Mouse (Mus musculus): ENCODE results near the gene Gm29427. TPM values are rescaled to one million over a fixed set of nuclear protein-coding genes. Genes with fewer than 3 reads are reported as not detected.
A peak's percentile ranks its signal among the peaks of the same experiment; 100 is the strongest.

The Gm29427 gene
- polyA plus RNA-seq (2015; fragmentation: Nextera tagmentation; extraction: Ambion mirVana): 0.07 TPM in 1 of 2 replicates, not detected in the other

- peak; percentile 99 for DNase-seq (ENCODE audit: low spot score)
- Histone ChIP-seq H3K4me1 (replicated peaks; ENCODE audit: control insufficient read depth, insufficient read depth) (no peaks in the 10 kb centered on the region; the same call in 1 of the 2 replicates), H3K27me3 (ENCODE audit: control insufficient read depth, insufficient read depth, low read length) (no peaks in the 10 kb centered on the region), H3K36me3 (ENCODE audit: control insufficient read depth, insufficient read depth, low read length) (no peaks in the 10 kb centered on the region), H3K4me3 (ENCODE audit: low read depth, low read length) (peak within 1 kb of the TSS; percentile 99), H3K9me3 (ENCODE audit: control insufficient read depth, low read length) (no peaks in the 10 kb centered on the region), H3K9ac (ENCODE audit: low read length) (peak within 1 kb of the TSS; percentile 98), H3K4me2 (replicated peaks; ENCODE audit: low read depth) (peak within 1 kb of the TSS; percentile 99), H3K27ac (replicated peaks) (peak within 1 kb of the TSS; percentile 92)
- peak; percentile 98 for ATAC-seq (ENCODE audit: low FRiP score, low TSS enrichment)
- under 1% methylated on average over 36 of the region's 38 CpGs for WGBS
- TF ChIP-seq EP300 (optimal IDR thresholded peaks at IDR 0.05) (peak; percentile 99), CTCF (IDR thresholded peaks at IDR 0.05; ENCODE audit: low read depth) (peak; percentile 12; the same call in 1 of the 2 replicates)
Measured at GRCm38 (mm10) chr1:130715561-130716217, at the start of gene Gm29427. TSS of gene Gm29427 (minus strand) at chr1:130715799.

- ATAC-seq (ENCODE audit: low FRiP score, low TSS enrichment) (peak; percentile 96), DNase-seq (ENCODE audit: low spot score) (peak; percentile 91)
- WGBS: 51% methylated on average over 12 of the region's 12 CpGs
- Histone ChIP-seq H3K9me3 (ENCODE audit: control insufficient read depth, low read length) (no peaks in the 10 kb centered on the region), H3K27me3 (ENCODE audit: control insufficient read depth, insufficient read depth, low read length) (no peaks in the 10 kb centered on the region), H3K4me1 (replicated peaks; ENCODE audit: control insufficient read depth, insufficient read depth) (no peaks in the 10 kb centered on the region; the same call in 1 of the 2 replicates), H3K4me3 (ENCODE audit: low read depth, low read length) (no peak overlapping the region), H3K9ac (ENCODE audit: low read length) (0 out of 2 replicates have a peak overlapping the region, but pooled peaks have one; percentile 0), H3K27ac (replicated peaks) (peak overlapping the region; percentile 79), H3K36me3 (ENCODE audit: control insufficient read depth, insufficient read depth, low read length) (no peaks in the 10 kb centered on the region), H3K4me2 (replicated peaks; ENCODE audit: low read depth) (no peak overlapping the region)
- no peak for TF ChIP-seq CTCF (IDR thresholded peaks at IDR 0.05; ENCODE audit: low read depth)
- peak; percentile 68 for TF ChIP-seq EP300 (optimal IDR thresholded peaks at IDR 0.05)
Measured at GRCm38 (mm10) chr1:130764027-130764461, 48.4 kb upstream of the Gm29427 start.

- Histone ChIP-seq H3K9me3 (ENCODE audit: control insufficient read depth, low read length) (no peaks in the 10 kb centered on the region), H3K36me3 (ENCODE audit: control insufficient read depth, insufficient read depth, low read length) (no peaks in the 10 kb centered on the region), H3K27ac (replicated peaks) (peak overlapping the region; percentile 20; the same call in 1 of the 2 replicates), H3K4me1 (replicated peaks; ENCODE audit: control insufficient read depth, insufficient read depth) (no peaks in the 10 kb centered on the region; the same call in 1 of the 2 replicates), H3K9ac (ENCODE audit: low read length) (no peak overlapping the region), H3K4me2 (replicated peaks; ENCODE audit: low read depth) (no peak overlapping the region), H3K4me3 (ENCODE audit: low read depth, low read length) (no peak overlapping the region), H3K27me3 (ENCODE audit: control insufficient read depth, insufficient read depth, low read length) (no peaks in the 10 kb centered on the region)
- 65% methylated on average over 3 of the region's 3 CpGs for WGBS
- ATAC-seq (ENCODE audit: low FRiP score, low TSS enrichment) (no peak), DNase-seq (ENCODE audit: low spot score) (no peak)
- TF ChIP-seq EP300 (optimal IDR thresholded peaks at IDR 0.05): no peak
- TF ChIP-seq CTCF (IDR thresholded peaks at IDR 0.05; ENCODE audit: low read depth): no peak
Measured at GRCm38 (mm10) chr1:130762045-130762760, 46.6 kb upstream of the Gm29427 start.

GRCm38 (mm10) chr1:130761597-130761996 lies 46.0 kb upstream of the Gm29427 start:
- Histone ChIP-seq H3K27me3 (ENCODE audit: control insufficient read depth, insufficient read depth, low read length) (no peaks in the 10 kb centered on the region), H3K27ac (replicated peaks) (peak overlapping the region; percentile 67), H3K4me3 (ENCODE audit: low read depth, low read length) (no peak overlapping the region), H3K36me3 (ENCODE audit: control insufficient read depth, insufficient read depth, low read length) (no peaks in the 10 kb centered on the region), H3K9ac (ENCODE audit: low read length) (no peak overlapping the region), H3K4me2 (replicated peaks; ENCODE audit: low read depth) (no peak overlapping the region), H3K4me1 (replicated peaks; ENCODE audit: control insufficient read depth, insufficient read depth) (no peaks in the 10 kb centered on the region; the same call in 1 of the 2 replicates), H3K9me3 (ENCODE audit: control insufficient read depth, low read length) (no peaks in the 10 kb centered on the region)
- TF ChIP-seq EP300 (optimal IDR thresholded peaks at IDR 0.05) (no peak), CTCF (IDR thresholded peaks at IDR 0.05; ENCODE audit: low read depth) (no peak)
- no peak for DNase-seq (ENCODE audit: low spot score)
- WGBS: 39% methylated on average over 1 of the region's 1 CpGs
- peak; percentile 46 for ATAC-seq (ENCODE audit: low FRiP score, low TSS enrichment)

- no peak for TF ChIP-seq EP300 (optimal IDR thresholded peaks at IDR 0.05)
- no peak for TF ChIP-seq CTCF (IDR thresholded peaks at IDR 0.05; ENCODE audit: low read depth)
- H3K9ac ChIP-seq (ENCODE audit: low read length): no peak overlapping the region
- H3K36me3 ChIP-seq (ENCODE audit: control insufficient read depth, insufficient read depth, low read length): no peaks in the 10 kb centered on the region
- DNase-seq (ENCODE audit: low spot score) (no peak), ATAC-seq (ENCODE audit: low FRiP score, low TSS enrichment) (no peak)
- WGBS: 64% methylated on average over 9 of the region's 9 CpGs
- H3K4me3 ChIP-seq (ENCODE audit: low read depth, low read length): no peak overlapping the region
- no peak overlapping the region for H3K4me2 ChIP-seq (replicated peaks; ENCODE audit: low read depth)
- no peak overlapping the region for H3K27ac ChIP-seq (replicated peaks)
- H3K27me3 ChIP-seq (ENCODE audit: control insufficient read depth, insufficient read depth, low read length): no peaks in the 10 kb centered on the region
- H3K4me1 ChIP-seq (replicated peaks; ENCODE audit: control insufficient read depth, insufficient read depth): no peaks in the 10 kb centered on the region; the same call in 1 of the 2 replicates
- H3K9me3 ChIP-seq (ENCODE audit: control insufficient read depth, low read length): no peaks in the 10 kb centered on the region
Measured at GRCm38 (mm10) chr1:130759689-130760088, 44.1 kb upstream of the Gm29427 start.

Measured in stomach, postnatal 0 days (tissue).